Mouse (Mus musculus) fat pad, adult 2 months (tissue): ENCODE results near the gene Gm3646.

Experiments
- DNase-seq: peaks from one replicate; pipeline ENCODE4 v3.0.0-alpha.2; 2011; ENCODE audit warnings: low read depth, low spot score; ENCODE audit errors: extremely low read depth

Gene Gm3646

GRCm38 (mm10) chr1:39805243-39805979 is at the start of gene Gm3646:
Gene Gm3646 (minus strand): TSS chr1:39805332.
- DNase-seq: no peak

- DNase-seq: no peak
Measured at GRCm38 (mm10) chr1:39847066-39847465, 41.9 kb upstream of the Gm3646 start.

- DNase-seq: no peak
Measured at GRCm38 (mm10) chr1:39846031-39846550, 41.0 kb upstream of the Gm3646 start.

- DNase-seq: no peak
Measured at GRCm38 (mm10) chr1:39843328-39843727, 38.2 kb upstream of the Gm3646 start.

GRCm38 (mm10) chr1:39842218-39843007 is 37.3 kb upstream of the Gm3646 start:
- DNase-seq: no peak

GRCm38 (mm10) chr1:39840856-39841255 is 35.7 kb upstream of the Gm3646 start:
- DNase-seq: no peak

- DNase-seq: no peak
Measured at GRCm38 (mm10) chr1:39839838-39840237, 34.7 kb upstream of the Gm3646 start.

GRCm38 (mm10) chr1:39839217-39839616 is 34.1 kb upstream of the Gm3646 start:
- no peak for DNase-seq

GRCm38 (mm10) chr1:39838487-39839169 is 33.5 kb upstream of the Gm3646 start:
- DNase-seq: no peak

GRCm38 (mm10) chr1:39831594-39832039 is 26.5 kb upstream of the Gm3646 start:
- no peak for DNase-seq

- no peak for DNase-seq
Measured at GRCm38 (mm10) chr1:39830786-39831593, 25.9 kb upstream of the Gm3646 start.

- DNase-seq: no peak
Measured at GRCm38 (mm10) chr1:39824902-39825301, 19.8 kb upstream of the Gm3646 start.

GRCm38 (mm10) chr1:39824240-39824639 is 19.1 kb upstream of the Gm3646 start:
- DNase-seq: no peak

GRCm38 (mm10) chr1:39819596-39819995 is 14.5 kb upstream of the Gm3646 start:
- DNase-seq: no peak

GRCm38 (mm10) chr1:39815766-39816165 is 10.6 kb upstream of the Gm3646 start:
- no peak for DNase-seq

- no peak for DNase-seq
Measured at GRCm38 (mm10) chr1:39813067-39813466, 7.9 kb upstream of the Gm3646 start.

- DNase-seq: no peak
Measured at GRCm38 (mm10) chr1:39804789-39805188, 343 bp downstream of the Gm3646 start.

GRCm38 (mm10) chr1:39802946-39803345 is 2.2 kb downstream of the Gm3646 start:
- no peak for DNase-seq

- no peak for DNase-seq
Measured at GRCm38 (mm10) chr1:39797496-39797895, 7.6 kb downstream of the Gm3646 start.

- DNase-seq: no peak
Measured at GRCm38 (mm10) chr1:39796765-39797164, 8.4 kb downstream of the Gm3646 start.

- no peak for DNase-seq
Measured at GRCm38 (mm10) chr1:39784632-39785031, 20.5 kb downstream of the Gm3646 start.
